Mouse (Mus musculus) left cerebral cortex, adult 2 months (tissue): ENCODE results near the gene Chrd. TPM values are rescaled to one million over a fixed set of nuclear protein-coding genes. Genes with fewer than 3 reads are reported as not detected.

Experiments
- DNase-seq, 2 experiments: peaks; one replicate each; pipeline ENCODE4 v3.0.0; 2021 to 2022; ENCODE audit warnings: low spot score in 2 of 2, mixed read lengths in 1 of 2; ENCODE audit errors: extremely low spot score in 1 of 2
- H3K27ac ChIP-seq: fragments of 200-600 bp; 2 replicates; pipeline ENCODE4 v1.8.1; 2022
- H3K4me3 ChIP-seq: fragments of 200-600 bp; 2 replicates; pipeline ENCODE4 v1.8.1; 2022
- CTCF ChIP-seq: fragments of 200-600 bp; IDR thresholded peaks from 2 replicates; pipeline ENCODE4 v1.8.1; 2022; ENCODE audit warnings: antibody characterized with exemption, mild to moderate bottlenecking, moderate library complexity
- intact Hi-C: fragments of 180-260 bp; cut with DNase I; formaldehyde crosslinking; loops from one replicate; pipeline ENCODE4 v1.15.1; 2025
- total RNA-seq, 2 experiments: library from RNA; stranded (reverse); gene quantifications; 2 replicates each; pipeline ENCODE4 v1.2.3; 2021

The Chrd gene
- total RNA-seq, 2 experiments from 2014 or later: 50.5 to 56.3 TPM

GRCm38 (mm10) chr16:20722736-20723135 lies 10.2 kb upstream of the Chrd start:
- H3K27ac ChIP-seq: no peak overlapping the region
- intact Hi-C loops: no loop called here
- no peak for DNase-seq
- no peak for TF ChIP-seq CTCF
- H3K4me3 ChIP-seq: no peak overlapping the region

- no peak for DNase-seq
- Histone ChIP-seq H3K4me3 (no peak overlapping the region), H3K27ac (no peak overlapping the region)
- no peak for TF ChIP-seq CTCF
- intact Hi-C loops: no loop called here
These were observed 9.7 kb upstream of the Chrd start for GRCm38 (mm10) chr16:20723247-20723646.

GRCm38 (mm10) chr16:20724338-20724748 lies 8.6 kb upstream of the Chrd start:
- Histone ChIP-seq H3K27ac (no peak overlapping the region), H3K4me3 (no peak overlapping the region)
- intact Hi-C loops: loop anchor here (2.0 kb wide), 1 partner anchor 38 kb away; no protein-coding TSS in a partner anchor
- peak in 1 of 2 experiments; percentile 38 for DNase-seq
- TF ChIP-seq CTCF: peak; percentile 74

- H3K27ac ChIP-seq: no peak overlapping the region
- no peak for DNase-seq
- intact Hi-C loops: loop anchor here (2.0 kb wide), 1 partner anchor 37 kb away; no protein-coding TSS in a partner anchor
- TF ChIP-seq CTCF: no peak
- H3K4me3 ChIP-seq: no peak overlapping the region
These were observed 7.6 kb upstream of the Chrd start for GRCm38 (mm10) chr16:20725321-20725720.

- DNase-seq: no peak
- H3K4me3 ChIP-seq: no peak overlapping the region
- no peak for TF ChIP-seq CTCF
- no peak overlapping the region for H3K27ac ChIP-seq
- intact Hi-C loops: loop anchor here (2.0 kb wide), 1 partner anchor 37 kb away; no protein-coding TSS in a partner anchor
These were observed 7.2 kb upstream of the Chrd start for GRCm38 (mm10) chr16:20725750-20726149.

GRCm38 (mm10) chr16:20726384-20726783 lies 6.5 kb upstream of the Chrd start:
- TF ChIP-seq CTCF: no peak
- intact Hi-C loops: no loop called here

GRCm38 (mm10) chr16:20730293-20730711 lies 2.6 kb upstream of the Chrd start:
- no peak for DNase-seq
- intact Hi-C loops: no loop called here
- 0 out of 2 replicates have a peak overlapping the region, but pooled peaks have one; percentile 28 for H3K27ac ChIP-seq
- H3K4me3 ChIP-seq: no peak overlapping the region
- no peak for TF ChIP-seq CTCF

More at GRCm38 (mm10) chr16:20726384-20726783, 6.5 kb upstream of the Chrd start:
- DNase-seq: no peak
- Histone ChIP-seq H3K27ac (no peak overlapping the region), H3K4me3 (no peak overlapping the region)

GRCm38 (mm10) chr16:20731688-20732087 lies 1.2 kb upstream of the Chrd start:
- intact Hi-C loops: loop anchor here (2.0 kb wide), 1 partner anchor 93 kb away; no protein-coding TSS in a partner anchor
- H3K27ac ChIP-seq: peak overlapping the region; percentile 78
- H3K4me3 ChIP-seq: no peak overlapping the region
- DNase-seq: peak in 1 of 2 experiments; percentile 44
- TF ChIP-seq CTCF: no peak

GRCm38 (mm10) chr16:20732251-20732924 lies 539 bp upstream of the Chrd start:
- DNase-seq: peak in 1 of 2 experiments; percentile 32
- H3K27ac ChIP-seq: peak overlapping the region; percentile 97
- TF ChIP-seq CTCF: no peak
- peak overlapping the region; percentile 84 for H3K4me3 ChIP-seq
- intact Hi-C loops: loop anchor here (2.0 kb wide), 1 partner anchor 92 kb away; no protein-coding TSS in a partner anchor

GRCm38 (mm10) chr16:20733731-20734730 lies 1.1 kb downstream of the Chrd start, which contains the start of gene Thpo:
TSS of gene Thpo (minus strand) at chr16:20734511.
- DNase-seq: no peak

GRCm38 (mm10) chr16:20735651-20736050 lies 2.7 kb downstream of the Chrd start:
- no peak for TF ChIP-seq CTCF
- no peak for DNase-seq
- H3K27ac ChIP-seq: no peak overlapping the region
- intact Hi-C loops: no loop called here
- no peak overlapping the region for H3K4me3 ChIP-seq

More at GRCm38 (mm10) chr16:20733731-20734730, 1.1 kb downstream of the Chrd start, which contains the start of gene Thpo:
- intact Hi-C loops: loop anchor here (1.0 to 2.0 kb wide), 3 partner anchors 12 to 91 kb away; partner anchors contain the start of genes Clcn2 and Polr2h
- Histone ChIP-seq H3K4me3 (peak within 1 kb of the TSS; percentile 84), H3K27ac (peak within 1 kb of the TSS; percentile 97)
- TF ChIP-seq CTCF: no peak; the same call in 1 of the 2 replicates
